Mouse (Mus musculus): ENCODE data around the gene Thra.

- TF ChIP-seq TCF12 (IDR thresholded peaks at IDR 0.05; ENCODE audit: low read depth, low read length) (no peak), CTCF (IDR thresholded peaks at IDR 0.05 in 2 of 3, conservative IDR thresholded peaks at IDR 0.05 in 1 of 3; ENCODE audit: control insufficient read depth in 1 of 3, insufficient read depth in 1 of 3, low read depth in 2 of 3, low read length in 3 of 3, poor library complexity in 1 of 3, severe bottlenecking in 1 of 3) (no peak), ZNF384 (IDR thresholded peaks at IDR 0.05; ENCODE audit: low read depth, low read length) (no peak), MYC (IDR thresholded peaks at IDR 0.05; ENCODE audit: low read depth, low read length) (no peak; the same call in 1 of the 2 replicates), HCFC1 (IDR thresholded peaks at IDR 0.05; ENCODE audit: low read depth, low read length) (peak; percentile 35; the same call in 1 of the 2 replicates), RAD21 (IDR thresholded peaks at IDR 0.05; ENCODE audit: low read depth, low read length) (no peak), NELFE (IDR thresholded peaks at IDR 0.05; ENCODE audit: low read depth, low read length) (no peak)
Observed at GRCm38 (mm10) chr11:98789824-98790223, 49.4 kb downstream of the Thra start.

Data from MEL (cell line).